Mouse (Mus musculus) intestine, embryonic 16.5 days (tissue): ENCODE measurements around the gene Lce3b. TPM values are rescaled to one million over a fixed set of nuclear protein-coding genes. Genes with fewer than 3 reads are reported as not detected.
A peak's percentile ranks its signal among the peaks of the same experiment; 100 is the strongest.

Source experiments
- ATAC-seq: fragments of 200-750 bp; cut with Nextera tagmentation; 2 replicates; pipeline ENCODE4 v1.8.0; 2017; ENCODE audit warnings: moderate TSS enrichment, moderate library complexity
- H3K27ac ChIP-seq: fragments of 300-500 bp; sonication (generic); 2 replicates; pipeline ENCODE4 v1.5.1; 2014; ENCODE audit warnings: mild to moderate bottlenecking, low read length
- H3K27me3 ChIP-seq: fragments of 300-500 bp; sonication (generic); replicated peaks from 2 replicates; pipeline ENCODE4 v1.6.1; 2014; ENCODE audit warnings: low read length, control low read depth, mixed read lengths; ENCODE audit not compliant: control insufficient read depth, insufficient read depth
- H3K36me3 ChIP-seq: fragments of 300-500 bp; sonication (generic); 2 replicates; pipeline ENCODE4 v1.6.1; 2014; ENCODE audit warnings: low read length, control low read depth; ENCODE audit not compliant: control insufficient read depth, insufficient read depth
- H3K4me1 ChIP-seq: fragments of 300-500 bp; sonication (generic); 2 replicates; pipeline ENCODE4 v1.6.1; 2014; ENCODE audit warnings: low read length, control low read depth, mixed read lengths; ENCODE audit not compliant: control insufficient read depth, insufficient read depth
- H3K4me2 ChIP-seq: fragments of 300-500 bp; sonication (generic); 2 replicates; pipeline ENCODE4 v1.6.1; 2014; ENCODE audit warnings: low read depth, low read length, control low read depth
- H3K4me3 ChIP-seq: fragments of 300-500 bp; sonication (generic); 2 replicates; pipeline ENCODE4 v1.5.1; 2014; ENCODE audit warnings: mild to moderate bottlenecking, low read length
- H3K9ac ChIP-seq: fragments of 300-500 bp; sonication (generic); 2 replicates; pipeline ENCODE4 v1.6.1; 2014; ENCODE audit warnings: low read depth, low read length
- H3K9me3 ChIP-seq: fragments of 300-500 bp; sonication (generic); 2 replicates; pipeline ENCODE4 v1.6.1; 2016; ENCODE audit warnings: low read length, control low read depth; ENCODE audit not compliant: control insufficient read depth
- WGBS: fragments of 180-500 bp; shearing (Covaris S2); extraction: QIAGEN DNeasy Blood & Tissue Kit; methylation state at CpG from one replicate; pipeline ENCODE4 v1.1.7; 2014; 5-methylcytosine and 5-hydroxymethylcytosine counted together
- polyA plus RNA-seq: library from polyadenylated mRNA; unstranded; fragments of >200 nt; fragmentation: Nextera tagmentation; extraction: Ambion mirVana; gene quantifications from 2 replicates; pipeline ENCODE4 v1.2.1, GENCODE M21; 2015

The Lce3b gene
- polyA plus RNA-seq, 1 experiment from 2014 or later: not detected

GRCm38 (mm10) chr3:92957090-92957489 lies 24.3 kb downstream of the Lce3b start, which contains the start of gene Lce3d:
Gene Lce3d (plus strand): TSS chr3:92957390.
- H3K9ac ChIP-seq: no peak within 1 kb of the TSS
- no peaks in the 10 kb centered on the region for H3K27me3 ChIP-seq
- no peaks in the 10 kb centered on the region for H3K36me3 ChIP-seq
- no peaks in the 10 kb centered on the region for H3K9me3 ChIP-seq
- H3K4me3 ChIP-seq: no peak within 1 kb of the TSS
- H3K4me2 ChIP-seq: no peak within 1 kb of the TSS
- ATAC-seq: no peak
- 86% methylated on average over 1 of the region's 1 CpGs for WGBS
- H3K27ac ChIP-seq: no peak within 1 kb of the TSS
- H3K4me1 ChIP-seq: no peaks in the 10 kb centered on the region

DNA sequence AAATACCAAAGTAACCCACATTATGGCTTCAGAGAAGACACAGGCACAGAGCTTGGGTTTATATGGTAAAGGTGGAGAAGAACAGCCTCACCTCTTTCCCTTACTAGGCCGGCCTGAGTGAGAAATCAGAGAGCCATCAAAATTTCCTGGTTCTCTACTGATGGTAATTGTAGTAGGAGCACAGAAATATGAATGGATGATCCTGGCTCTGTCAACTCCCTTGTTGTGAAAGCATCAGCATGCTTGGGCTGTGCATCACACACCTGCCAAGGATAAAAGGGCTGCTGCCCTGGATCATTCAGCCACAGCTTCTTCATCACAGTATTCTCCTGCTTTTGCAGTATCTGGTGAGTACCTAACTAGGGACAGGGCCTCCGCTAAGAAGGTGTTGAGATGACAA lies 34.0 kb downstream of the Lce3b start, which contains the start of gene Lce3e:
Gene Lce3e (plus strand): TSS at position 301 of the 400 bp plus-strand sequence.
- ATAC-seq: no peak

GRCm38 (mm10) chr3:92978484-92978883 lies 45.7 kb downstream of the Lce3b start:
- Histone ChIP-seq H3K27ac (no peak overlapping the region), H3K4me2 (no peak overlapping the region), H3K9ac (no peak overlapping the region), H3K4me1 (no peaks in the 10 kb centered on the region), H3K27me3 (no peaks in the 10 kb centered on the region), H3K9me3 (no peaks in the 10 kb centered on the region), H3K4me3 (no peak overlapping the region), H3K36me3 (no peaks in the 10 kb centered on the region)
- 62% methylated on average over 2 of the region's 2 CpGs for WGBS
- peak; percentile 90 for ATAC-seq

More for the DNA sequence above, 34.0 kb downstream of the Lce3b start, which contains the start of gene Lce3e:
- WGBS: 89% methylated on average over 2 of the region's 2 CpGs
- H3K27me3 ChIP-seq: no peaks in the 10 kb centered on the region
- no peak within 1 kb of the TSS for H3K4me3 ChIP-seq
- no peaks in the 10 kb centered on the region for H3K36me3 ChIP-seq
- H3K27ac ChIP-seq: no peak within 1 kb of the TSS
- no peaks in the 10 kb centered on the region for H3K4me1 ChIP-seq
- no peak within 1 kb of the TSS for H3K9ac ChIP-seq
- H3K9me3 ChIP-seq: no peaks in the 10 kb centered on the region
- no peak within 1 kb of the TSS for H3K4me2 ChIP-seq

Other genes starting within 250 kb of the Lce3b start
- gene Lce1d, start 245.8 kb upstream of the Lce3b start, polyA plus RNA-seq: not detected in 2 replicates
- not detected in 2 replicates for gene Lce1e, start 223.9 kb upstream of the Lce3b start, polyA plus RNA-seq
- gene Lce1f, start 212.6 kb upstream of the Lce3b start, polyA plus RNA-seq: not detected in 2 replicates
- gene Gm38119, start 193.9 kb upstream of the Lce3b start, polyA plus RNA-seq: not detected in 2 replicates
- gene Lce1g, start 180.6 kb upstream of the Lce3b start, polyA plus RNA-seq: not detected in 2 replicates
- not detected in 2 replicates for gene Lce1h, start 167.9 kb upstream of the Lce3b start, polyA plus RNA-seq
- not detected in 2 replicates for gene Lce1i, start 154.1 kb upstream of the Lce3b start, polyA plus RNA-seq
- gene Lce1j, start 142.5 kb upstream of the Lce3b start, polyA plus RNA-seq: not detected in 2 replicates
- not detected in 2 replicates for gene Lce1k, start 125.1 kb upstream of the Lce3b start, polyA plus RNA-seq
- not detected in 2 replicates for gene Kprp, start 105.7 kb upstream of the Lce3b start, polyA plus RNA-seq
- gene Lce1l, start 81.7 kb upstream of the Lce3b start, polyA plus RNA-seq: not detected in 2 replicates
- gene 2310050C09Rik, start 62.8 kb upstream of the Lce3b start, polyA plus RNA-seq: not detected in 2 replicates
- gene Lce3a, start 6.7 kb upstream of the Lce3b start, polyA plus RNA-seq: not detected in 2 replicates
- not detected in 2 replicates for gene Lce3c, start 11.5 kb downstream of the Lce3b start, polyA plus RNA-seq
- gene Lce3d, start 24.4 kb downstream of the Lce3b start, polyA plus RNA-seq: not detected in 2 replicates
- gene Lce3e, start 34.1 kb downstream of the Lce3b start, polyA plus RNA-seq: not detected in 2 replicates
- not detected in 2 replicates for gene Lce3f, start 59.2 kb downstream of the Lce3b start, polyA plus RNA-seq
- gene Crct1, start 82.7 kb downstream of the Lce3b start, polyA plus RNA-seq: not detected in 2 replicates
- gene Lce1m, start 86.1 kb downstream of the Lce3b start, polyA plus RNA-seq: not detected in 2 replicates
- not detected in 2 replicates for gene Gm4858, start 135.8 kb downstream of the Lce3b start, polyA plus RNA-seq
- gene Crnn, start 211.8 kb downstream of the Lce3b start, polyA plus RNA-seq: not detected in 2 replicates